Mouse (Mus musculus) lung, postnatal 0 days (tissue): ENCODE measurements around the gene Tmem110. TPM values are rescaled to one million over a fixed set of nuclear protein-coding genes. Genes with fewer than 3 reads are reported as not detected.
A peak's percentile ranks its signal among the peaks of the same experiment; 100 is the strongest.

Experiments used
- ATAC-seq: fragments of 200-750 bp; cut with Nextera tagmentation; 2 replicates; pipeline ENCODE4 v1.8.0; 2017; ENCODE audit warnings: moderate library complexity
- DNase-seq: peaks from one replicate; pipeline ENCODE4 v3.0.0-alpha.2; 2016; ENCODE audit warnings: low spot score
- H3K27ac ChIP-seq: fragments of 300-500 bp; sonication (generic); 2 replicates; pipeline ENCODE4 v1.5.1; 2014; ENCODE audit warnings: antibody characterized with exemption, mild to moderate bottlenecking, low read length, mixed read lengths
- H3K27me3 ChIP-seq: fragments of 300-500 bp; sonication (generic); replicated peaks from 2 replicates; pipeline ENCODE4 v1.6.1; 2014; ENCODE audit warnings: low read length, mixed read lengths; ENCODE audit not compliant: insufficient read depth
- H3K36me3 ChIP-seq: fragments of 300-500 bp; sonication (generic); 2 replicates; pipeline ENCODE4 v1.6.1; 2014; ENCODE audit warnings: low read length, mixed read lengths; ENCODE audit not compliant: insufficient read depth
- H3K4me1 ChIP-seq: fragments of 300-500 bp; sonication (generic); 2 replicates; pipeline ENCODE4 v1.6.1; 2014; ENCODE audit warnings: antibody characterized with exemption, low read depth, low read length, mixed read lengths; ENCODE audit not compliant: insufficient read depth
- H3K4me2 ChIP-seq: fragments of 300-500 bp; sonication (generic); replicated peaks from 2 replicates; pipeline ENCODE4 v1.6.1; 2014; ENCODE audit warnings: low read depth, mild to moderate bottlenecking, low read length, moderate library complexity, mixed read lengths
- H3K4me3 ChIP-seq: fragments of 300-500 bp; sonication (generic); 2 replicates; pipeline ENCODE4 v1.5.1; 2014; ENCODE audit warnings: low read depth, low read length
- H3K9ac ChIP-seq: fragments of 300-500 bp; sonication (generic); replicated peaks from 2 replicates; pipeline ENCODE4 v1.6.1; 2014; ENCODE audit warnings: low read depth, mild to moderate bottlenecking
- H3K9me3 ChIP-seq: fragments of 300-500 bp; sonication (generic); 2 replicates; pipeline ENCODE4 v1.6.1; 2016; ENCODE audit warnings: low read length, mixed read lengths
- CTCF ChIP-seq: IDR thresholded peaks from 2 replicates; pipeline ENCODE4 v1.5.1; 2016; ENCODE audit warnings: antibody characterized with exemption, mild to moderate bottlenecking
- EP300 ChIP-seq: IDR thresholded peaks from 2 replicates; pipeline ENCODE4 v1.6.1; 2016; ENCODE audit warnings: antibody characterized with exemption, mild to moderate bottlenecking, control low read depth
- WGBS: fragments of 180-500 bp; shearing (Covaris S2); extraction: QIAGEN DNeasy Blood & Tissue Kit; methylation state at CpG from one replicate; pipeline ENCODE4 v1.1.7; 2014; 5-methylcytosine and 5-hydroxymethylcytosine counted together
- polyA plus RNA-seq: library from polyadenylated mRNA; unstranded; fragments of >200 nt; fragmentation: Nextera tagmentation; extraction: Ambion mirVana; gene quantifications from 2 replicates; pipeline ENCODE4 v1.2.1, GENCODE M21; 2015

Tmem110 gene
- polyA plus RNA-seq, 1 experiment from 2014 or later, result 44.7 TPM

- WGBS, result 81% methylated on average over 5 of the region's 5 CpGs
- H3K4me2 ChIP-seq, result no peak overlapping the region
- no peaks in the 10 kb centered on the region for H3K9me3 ChIP-seq
- H3K4me1 ChIP-seq, result peaks cover 6% of the 10 kb centered on the region; the same call in 1 of the 2 replicates
- H3K36me3 ChIP-seq, result no peaks in the 10 kb centered on the region
- H3K27ac ChIP-seq, result no peak overlapping the region
- no peak overlapping the region for H3K9ac ChIP-seq
- ATAC-seq, result no peak
- DNase-seq, result no peak
- H3K4me3 ChIP-seq, result no peak overlapping the region
- TF ChIP-seq EP300 (no peak), CTCF (no peak)
- H3K27me3 ChIP-seq, result no peaks in the 10 kb centered on the region
These were observed 77.2 kb downstream of the Tmem110 start for GRCm38 (mm10) chr14:30902628-30903027.

DNA sequence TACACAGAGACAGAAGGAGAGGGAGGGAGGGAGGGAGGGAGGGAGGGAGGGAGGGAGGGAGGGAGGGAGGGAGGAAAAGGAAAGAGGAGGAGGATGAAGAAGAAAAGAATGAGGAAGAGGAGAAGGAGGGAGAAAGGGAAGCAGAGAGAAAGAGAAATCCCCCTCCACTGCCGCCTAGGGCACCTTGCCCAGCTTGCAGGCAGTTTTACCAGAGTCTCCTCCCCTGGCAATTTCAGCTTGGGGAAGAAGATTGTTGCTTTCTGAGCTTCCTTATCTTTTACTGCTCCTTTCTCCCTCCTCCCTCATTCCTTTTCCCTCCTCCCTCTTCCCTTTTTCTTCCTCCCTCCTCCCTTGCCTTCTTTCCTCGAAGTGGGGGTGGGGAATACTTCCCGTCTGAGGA, 77.6 kb downstream of the Tmem110 start:
- H3K27me3 ChIP-seq, result no peaks in the 10 kb centered on the region
- ATAC-seq (no peak), DNase-seq (no peak)
- H3K4me2 ChIP-seq, result no peak overlapping the region
- peaks cover 7% of the 10 kb centered on the region; the same call in 1 of the 2 replicates for H3K4me1 ChIP-seq
- 50% methylated on average over 3 of the region's 3 CpGs for WGBS
- no peak overlapping the region for H3K27ac ChIP-seq
- no peak overlapping the region for H3K9ac ChIP-seq
- H3K9me3 ChIP-seq, result no peaks in the 10 kb centered on the region
- H3K36me3 ChIP-seq, result no peaks in the 10 kb centered on the region
- TF ChIP-seq EP300, result no peak
- TF ChIP-seq CTCF, result no peak
- H3K4me3 ChIP-seq, result no peak overlapping the region

- Histone ChIP-seq H3K36me3 (no peaks in the 10 kb centered on the region), H3K9ac (no peak overlapping the region), H3K27me3 (no peaks in the 10 kb centered on the region), H3K4me3 (no peak overlapping the region), H3K9me3 (no peaks in the 10 kb centered on the region), H3K4me1 (peaks cover 7% of the 10 kb centered on the region; the same call in 1 of the 2 replicates), H3K27ac (no peak overlapping the region), H3K4me2 (no peak overlapping the region)
- DNase-seq, result peak; percentile 59
- WGBS, result 62% methylated on average over 8 of the region's 8 CpGs
- TF ChIP-seq EP300, result no peak
- no peak for TF ChIP-seq CTCF
- no peak for ATAC-seq
These were observed 78.9 kb downstream of the Tmem110 start for GRCm38 (mm10) chr14:30904307-30904706.

DNA sequence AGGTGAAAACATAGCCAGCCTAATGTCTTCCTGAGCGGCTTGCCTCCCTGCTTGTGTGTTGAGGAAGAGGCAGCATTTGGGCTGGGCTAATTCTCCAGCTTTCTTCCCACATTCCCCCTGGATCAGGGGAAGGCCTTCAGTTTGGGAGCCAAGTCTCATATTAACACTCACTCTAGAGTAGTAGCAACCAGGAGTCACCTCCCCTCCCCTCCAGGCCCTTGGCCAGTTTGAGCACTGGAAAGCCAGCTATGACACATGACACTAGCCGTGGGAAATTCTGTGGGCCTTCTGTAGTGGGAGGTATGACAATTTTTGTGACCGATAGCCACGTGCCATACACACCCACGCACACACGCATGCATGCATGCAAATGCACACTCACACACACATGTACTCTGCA, 80.6 kb downstream of the Tmem110 start:
- ATAC-seq, result peak; percentile 22; the same call in 1 of the 2 replicates
- 73% methylated on average over 6 of the region's 6 CpGs for WGBS

GRCm38 (mm10) chr14:30907814-30908265, 82.5 kb downstream of the Tmem110 start:
- Histone ChIP-seq H3K27ac (peak overlapping the region; percentile 68), H3K4me2 (no peak overlapping the region)
- ATAC-seq, result peak; percentile 95

More for the DNA sequence above, 80.6 kb downstream of the Tmem110 start:
- H3K36me3 ChIP-seq, result no peaks in the 10 kb centered on the region
- H3K9ac ChIP-seq, result no peak overlapping the region
- no peaks in the 10 kb centered on the region for H3K9me3 ChIP-seq
- H3K4me2 ChIP-seq, result no peak overlapping the region
- H3K27ac ChIP-seq, result peak overlapping the region; percentile 0; the same call in 1 of the 2 replicates
- peaks cover 7% of the 10 kb centered on the region; the same call in 1 of the 2 replicates for H3K4me1 ChIP-seq
- peak; percentile 72 for DNase-seq
- TF ChIP-seq CTCF (no peak), EP300 (no peak)
- no peaks in the 10 kb centered on the region for H3K27me3 ChIP-seq
- H3K4me3 ChIP-seq, result no peak overlapping the region

GRCm38 (mm10) chr14:30911141-30911540, 85.8 kb downstream of the Tmem110 start:
- no peaks in the 10 kb centered on the region for H3K36me3 ChIP-seq
- H3K4me3 ChIP-seq, result no peak overlapping the region
- ATAC-seq (no peak), DNase-seq (no peak)
- no peaks in the 10 kb centered on the region for H3K9me3 ChIP-seq
- H3K27ac ChIP-seq, result no peak overlapping the region
- peaks cover 11% of the 10 kb centered on the region; the same call in 1 of the 2 replicates for H3K4me1 ChIP-seq
- H3K4me2 ChIP-seq, result no peak overlapping the region
- WGBS, result 72% methylated on average over 8 of the region's 8 CpGs
- H3K27me3 ChIP-seq, result no peaks in the 10 kb centered on the region
- no peak overlapping the region for H3K9ac ChIP-seq
- TF ChIP-seq EP300 (no peak), CTCF (no peak)

More at GRCm38 (mm10) chr14:30907814-30908265, 82.5 kb downstream of the Tmem110 start:
- TF ChIP-seq CTCF (peak; percentile 56), EP300 (peak; percentile 96)
- peaks cover 7% of the 10 kb centered on the region; the same call in 1 of the 2 replicates for H3K4me1 ChIP-seq
- DNase-seq, result peak; percentile 97
- H3K9ac ChIP-seq, result no peak overlapping the region
- WGBS, result 11% methylated on average over 3 of the region's 3 CpGs
- no peak overlapping the region for H3K4me3 ChIP-seq
- H3K27me3 ChIP-seq, result no peaks in the 10 kb centered on the region
- H3K9me3 ChIP-seq, result no peaks in the 10 kb centered on the region
- no peaks in the 10 kb centered on the region for H3K36me3 ChIP-seq

DNA sequence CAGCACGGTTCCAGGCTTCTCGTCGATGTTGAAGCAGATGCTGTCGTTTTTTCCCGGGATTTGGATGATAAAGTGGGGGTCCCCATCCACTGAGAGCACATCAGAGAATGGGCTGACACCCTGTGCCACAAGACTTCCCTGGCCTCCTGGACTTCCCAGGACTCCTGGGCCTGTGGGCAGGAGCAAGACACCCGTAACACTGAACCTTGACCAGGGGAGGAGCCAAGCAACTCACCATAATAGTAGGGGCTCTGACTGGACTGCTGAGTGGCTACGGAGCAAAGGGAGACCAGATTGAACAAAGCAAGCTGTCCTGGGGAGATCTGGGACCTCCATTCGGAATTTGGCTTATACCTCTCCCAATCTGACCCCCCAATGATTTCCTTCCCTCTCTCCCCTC, 87.3 kb downstream of the Tmem110 start:
- WGBS, result 82% methylated on average over 8 of the region's 8 CpGs

More for the DNA sequence above, 87.3 kb downstream of the Tmem110 start:
- TF ChIP-seq EP300, result no peak
- no peak for TF ChIP-seq CTCF
- no peak overlapping the region for H3K27ac ChIP-seq
- DNase-seq (no peak), ATAC-seq (no peak)
- H3K36me3 ChIP-seq, result no peaks in the 10 kb centered on the region
- H3K4me3 ChIP-seq, result no peak overlapping the region
- H3K9me3 ChIP-seq, result no peaks in the 10 kb centered on the region
- peaks cover 4% of the 10 kb centered on the region; the same call in 1 of the 2 replicates for H3K4me1 ChIP-seq
- no peaks in the 10 kb centered on the region for H3K27me3 ChIP-seq
- no peak overlapping the region for H3K4me2 ChIP-seq
- H3K9ac ChIP-seq, result no peak overlapping the region
